Mouse (Mus musculus): ENCODE measurements around the gene Tmem178.

DNA sequence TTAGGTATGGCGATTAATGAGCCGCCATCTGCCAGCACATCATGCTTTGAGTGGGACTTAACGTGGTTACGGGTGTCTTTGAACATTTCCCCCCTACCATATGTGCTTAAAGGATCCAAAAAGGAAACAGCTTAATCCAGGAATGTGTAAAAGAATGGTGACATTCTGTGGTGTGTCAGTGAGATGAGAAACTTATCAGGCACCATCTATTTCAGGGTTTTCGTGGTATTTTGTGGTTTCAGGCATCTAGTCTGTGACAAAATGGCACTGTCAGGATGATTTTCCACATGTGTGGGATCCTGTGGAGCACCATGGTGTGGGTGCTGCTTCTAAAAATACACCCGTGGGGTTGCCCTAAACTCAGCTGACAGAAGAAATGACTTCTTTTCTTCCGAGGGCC, 4.6 kb upstream of the Tmem178 start:
- TF ChIP-seq CTCF (IDR thresholded peaks at IDR 0.05; ENCODE audit: extremely low read depth, insufficient read length, insufficient replicate concordance, low read depth, low read length) (no peak), POLR2A (IDR thresholded peaks at IDR 0.05; ENCODE audit: low read depth, low read length) (no peak)
